Mouse (Mus musculus) CH12.LX (cell line): ENCODE data around the gene Cryzl1. TPM values are rescaled to one million over a fixed set of nuclear protein-coding genes. Genes with fewer than 3 reads are reported as not detected.

Source experiments
- DNase-seq: peaks from one replicate; pipeline ENCODE4 v3.0.0-alpha.2; 2013; ENCODE audit errors: extremely low read depth
- H3K27ac ChIP-seq: 2 replicates; pipeline ENCODE4 v1.5.1; 2012; ENCODE audit warnings: low read depth, mild to moderate bottlenecking, control low read depth, moderate library complexity; ENCODE audit not compliant: insufficient read depth
- H3K27me3 ChIP-seq: replicated peaks from 2 replicates; pipeline ENCODE3; 2012; ENCODE audit warnings: inconsistent platforms
- H3K36me3 ChIP-seq, 2 experiments: replicated peaks in 1 of 2; 2 replicates each; pipeline versions ENCODE3 to v1.6.1; 2012; ENCODE audit warnings: inconsistent platforms in 1 of 2, low read length in 1 of 2, mild to moderate bottlenecking in 1 of 2, mixed read lengths in 1 of 2, moderate library complexity in 1 of 2; ENCODE audit not compliant: control insufficient read depth in 1 of 2, insufficient read depth in 1 of 2
- H3K4me1 ChIP-seq, 2 experiments: 2 replicates each; pipeline ENCODE4 v1.6.1; 2012; ENCODE audit warnings: inconsistent platforms in 1 of 2, moderate library complexity in 1 of 2; ENCODE audit not compliant: insufficient read depth in 2 of 2, control insufficient read depth in 1 of 2
- H3K4me2 ChIP-seq: 2 replicates; pipeline ENCODE4 v1.6.1; 2012; ENCODE audit warnings: low read depth, mild to moderate bottlenecking, control low read depth; ENCODE audit not compliant: poor library complexity, insufficient read depth, severe bottlenecking
- H3K4me3 ChIP-seq, 3 experiments: fragments of 150-350 bp in 1 of 3; sonication (generic) in 1 of 3; replicated peaks in 1 of 3; 2 replicates each; pipeline versions ENCODE3 to v1.5.1; 2011 to 2012; ENCODE audit warnings: low read depth in 2 of 3, low read length in 2 of 3, mild to moderate bottlenecking in 2 of 3, moderate library complexity in 2 of 3, control low read depth in 1 of 3, improper control_type of control experiment in 1 of 3, inconsistent platforms in 1 of 3, mixed read lengths in 1 of 3; ENCODE audit not compliant: poor library complexity in 1 of 3
- H3K79me2 ChIP-seq: replicated peaks from 2 replicates; pipeline ENCODE4 v1.6.1; 2012; ENCODE audit warnings: mild to moderate bottlenecking, moderate library complexity; ENCODE audit not compliant: control insufficient read depth, poor library complexity, insufficient read depth, severe bottlenecking; ENCODE audit errors: extremely low read depth
- H3K9ac ChIP-seq: 2 replicates; pipeline ENCODE4 v1.6.1; 2012; ENCODE audit warnings: low read depth, mild to moderate bottlenecking, control low read depth, moderate library complexity; ENCODE audit not compliant: insufficient read depth
- H3K9me3 ChIP-seq: replicated peaks from 2 replicates; pipeline ENCODE3; 2012; ENCODE audit warnings: low read length, inconsistent platforms, mixed read lengths
- BHLHE40 ChIP-seq: IDR thresholded peaks from 2 replicates; pipeline ENCODE4 v1.6.1; 2011; ENCODE audit warnings: mild to moderate bottlenecking, low read depth, low read length, improper control_type of control experiment
- CHD1 ChIP-seq: IDR thresholded peaks from 2 replicates; pipeline ENCODE4 v1.6.1; 2012; ENCODE audit warnings: low read depth, low read length, improper control_type of control experiment, inconsistent platforms
- CHD2 ChIP-seq: IDR thresholded peaks from 2 replicates; pipeline ENCODE4 v1.6.1; 2011; ENCODE audit warnings: low read length, improper control_type of control experiment
- CTCF ChIP-seq, 2 experiments: IDR thresholded peaks in 1 of 2; conservative IDR thresholded peaks in 1 of 2; 2 replicates each; pipeline ENCODE4 v1.5.1; 2011 to 2012; ENCODE audit warnings: low read depth in 2 of 2, low read length in 2 of 2, improper control_type of control experiment in 1 of 2, inconsistent platforms in 1 of 2, mild to moderate bottlenecking in 1 of 2, moderate library complexity in 1 of 2
- E2F4 ChIP-seq: IDR thresholded peaks from 2 replicates; pipeline ENCODE4 v1.6.1; 2011; ENCODE audit warnings: low read depth, low read length, improper control_type of control experiment; ENCODE audit not compliant: insufficient replicate concordance
- ELF1 ChIP-seq: IDR thresholded peaks from 2 replicates; pipeline ENCODE4 v1.6.1; 2014; ENCODE audit warnings: low read depth, mild to moderate bottlenecking, inconsistent platforms, low read length, improper control_type of control experiment
- EP300 ChIP-seq: IDR thresholded peaks from 2 replicates; pipeline ENCODE4 v1.6.1; 2011; ENCODE audit warnings: low read length, improper control_type of control experiment
- ETS1 ChIP-seq: conservative IDR thresholded peaks from 2 replicates; pipeline ENCODE4 v1.6.1; 2012; ENCODE audit warnings: low read depth, mild to moderate bottlenecking, inconsistent platforms, low read length, improper control_type of control experiment, moderate library complexity
- GABPA ChIP-seq: IDR thresholded peaks from 2 replicates; pipeline ENCODE4 v1.6.1; 2012; ENCODE audit warnings: low read depth, low read length, improper control_type of control experiment, inconsistent platforms; ENCODE audit not compliant: insufficient replicate concordance
- HCFC1 ChIP-seq: IDR thresholded peaks from 2 replicates; pipeline ENCODE4 v1.6.1; 2012; ENCODE audit warnings: low read depth, mild to moderate bottlenecking, inconsistent platforms, low read length, improper control_type of control experiment
- IRF4 ChIP-seq: IDR thresholded peaks from 2 replicates; pipeline ENCODE4 v1.6.1; 2014; ENCODE audit warnings: low read depth, mild to moderate bottlenecking, inconsistent platforms, low read length, improper control_type of control experiment
- JUN ChIP-seq: IDR thresholded peaks from 2 replicates; pipeline ENCODE4 v1.6.1; 2011; ENCODE audit warnings: low read depth, mild to moderate bottlenecking, low read length, improper control_type of control experiment, moderate library complexity; ENCODE audit not compliant: insufficient read depth
- JUND ChIP-seq: conservative IDR thresholded peaks from 2 replicates; pipeline ENCODE4 v1.6.1; 2011; ENCODE audit warnings: low read depth, low read length, improper control_type of control experiment
- KAT2A ChIP-seq: IDR thresholded peaks from 2 replicates; pipeline ENCODE4 v1.6.1; 2012; ENCODE audit warnings: low read length, improper control_type of control experiment, inconsistent platforms; ENCODE audit not compliant: insufficient replicate concordance
- MAFK ChIP-seq: IDR thresholded peaks from 2 replicates; pipeline ENCODE4 v1.6.1; 2011; ENCODE audit warnings: low read length, improper control_type of control experiment; ENCODE audit not compliant: insufficient replicate concordance
- MAX ChIP-seq: IDR thresholded peaks from 2 replicates; pipeline ENCODE4 v1.6.1; 2011; ENCODE audit warnings: low read length, improper control_type of control experiment
- MAZ ChIP-seq: IDR thresholded peaks from 2 replicates; pipeline ENCODE4 v1.6.1; 2012; ENCODE audit warnings: low read depth, mild to moderate bottlenecking, inconsistent platforms, low read length, improper control_type of control experiment, moderate library complexity
- MEF2A ChIP-seq: IDR thresholded peaks from 2 replicates; pipeline ENCODE4 v1.6.1; 2014; ENCODE audit warnings: low read depth, mild to moderate bottlenecking, inconsistent platforms, low read length, improper control_type of control experiment, borderline replicate concordance
- MXI1 ChIP-seq: IDR thresholded peaks from 2 replicates; pipeline ENCODE4 v1.6.1; 2011; ENCODE audit warnings: mild to moderate bottlenecking, low read depth, low read length, improper control_type of control experiment
- MYC ChIP-seq: IDR thresholded peaks from 2 replicates; pipeline ENCODE4 v1.6.1; 2011; ENCODE audit warnings: low read depth, mild to moderate bottlenecking, improper control_type of control experiment, low read length
- NELFE ChIP-seq: IDR thresholded peaks from 2 replicates; pipeline ENCODE4 v1.6.1; 2011; ENCODE audit warnings: low read depth, low read length, improper control_type of control experiment
- NRF1 ChIP-seq: IDR thresholded peaks from 2 replicates; pipeline ENCODE4 v1.6.1; 2014; ENCODE audit warnings: low read depth, mild to moderate bottlenecking, inconsistent platforms, low read length, improper control_type of control experiment, moderate library complexity
- PAX5 ChIP-seq: IDR thresholded peaks from 2 replicates; pipeline ENCODE4 v1.6.1; 2012; ENCODE audit warnings: low read length, inconsistent platforms, mixed read lengths
- POLR2A ChIP-seq: IDR thresholded peaks from 2 replicates; pipeline ENCODE4 v1.6.1; 2011; ENCODE audit warnings: low read depth, mild to moderate bottlenecking, improper control_type of control experiment, low read length
- POLR2AphosphoS2 ChIP-seq: IDR thresholded peaks from 2 replicates; pipeline ENCODE4 v1.6.1; 2011; ENCODE audit warnings: low read depth, low read length, improper control_type of control experiment
- RAD21 ChIP-seq: IDR thresholded peaks from 2 replicates; pipeline ENCODE4 v1.6.1; 2011; ENCODE audit warnings: low read depth, mild to moderate bottlenecking, low read length, improper control_type of control experiment, moderate library complexity
- RCOR1 ChIP-seq: conservative IDR thresholded peaks from 2 replicates; pipeline ENCODE4 v1.6.1; 2012; ENCODE audit warnings: low read depth, mild to moderate bottlenecking, inconsistent platforms, low read length, improper control_type of control experiment
- SIN3A ChIP-seq: IDR thresholded peaks from 2 replicates; pipeline ENCODE4 v1.6.1; 2012; ENCODE audit warnings: low read length, improper control_type of control experiment, inconsistent platforms
- SMC3 ChIP-seq: IDR thresholded peaks from 2 replicates; pipeline ENCODE4 v1.6.1; 2011; ENCODE audit warnings: low read depth, low read length, improper control_type of control experiment
- TBP ChIP-seq: conservative IDR thresholded peaks from 2 replicates; pipeline ENCODE4 v1.6.1; 2011; ENCODE audit warnings: low read depth, low read length, improper control_type of control experiment
- TCF12 ChIP-seq: IDR thresholded peaks from 2 replicates; pipeline ENCODE4 v1.6.1; 2014; ENCODE audit warnings: low read depth, mild to moderate bottlenecking, inconsistent platforms, low read length, improper control_type of control experiment
- UBTF ChIP-seq: IDR thresholded peaks from 2 replicates; pipeline ENCODE4 v1.6.1; 2012; ENCODE audit warnings: low read depth, mild to moderate bottlenecking, inconsistent platforms, low read length, improper control_type of control experiment, moderate library complexity
- USF1 ChIP-seq: IDR thresholded peaks from 2 replicates; pipeline ENCODE4 v1.6.1; 2014; ENCODE audit warnings: low read depth, mild to moderate bottlenecking, inconsistent platforms, low read length, improper control_type of control experiment
- USF2 ChIP-seq: conservative IDR thresholded peaks from 2 replicates; pipeline ENCODE4 v1.6.1; 2011; ENCODE audit warnings: low read depth, low read length, improper control_type of control experiment
- ZC3H11A ChIP-seq: IDR thresholded peaks from 2 replicates; pipeline ENCODE4 v1.6.1; 2012; ENCODE audit warnings: low read depth, mild to moderate bottlenecking, inconsistent platforms, low read length, improper control_type of control experiment
- ZKSCAN1 ChIP-seq: IDR thresholded peaks from 2 replicates; pipeline ENCODE4 v1.6.1; 2012; ENCODE audit warnings: low read depth, inconsistent platforms, low read length, improper control_type of control experiment, borderline replicate concordance
- ZMIZ1 ChIP-seq: IDR thresholded peaks from 2 replicates; pipeline ENCODE4 v1.6.1; 2012; ENCODE audit warnings: low read depth, mild to moderate bottlenecking, inconsistent platforms, low read length, improper control_type of control experiment
- ZNF384 ChIP-seq: IDR thresholded peaks from 2 replicates; pipeline ENCODE4 v1.6.1; 2012; ENCODE audit warnings: low read depth, low read length, improper control_type of control experiment, inconsistent platforms
- dilution Hi-C: fragments of 300-500 bp; cut with MboI; formaldehyde crosslinking; loops from 2 replicates; pipeline ENCODE4 v1.14.3; 2020; ENCODE audit warnings: low sequenced_read_pairs; ENCODE audit not compliant: extremely low pct_unique_long_range_greater_than_20kb, extremely low pct_ligation_motif_present
- in situ Hi-C: fragments of 300-500 bp; cut with MboI; formaldehyde crosslinking; loops from 3 replicates; pipeline ENCODE4 v1.14.3; 2019; ENCODE audit warnings: low sequenced_read_pairs, low pct_ligation_motif_present, low pct_unique_long_range_greater_than_20kb, mixed read lengths
- polyA plus RNA-seq: library from polyadenylated mRNA; unstranded; fragments of >175 nt; gene quantifications from 2 replicates; pipeline ENCODE4 v1.2.1, GENCODE M21; 2012; ENCODE audit warnings: low read depth; ENCODE audit not compliant: insufficient read length
- total RNA-seq, 2 experiments: library from RNA; depleted of rRNA; stranded (reverse); fragments of 300-350 nt in 1 of 2; fragments of >200 nt in 1 of 2; gene quantifications; 2 replicates each; pipeline ENCODE4 v1.2.3; 2012 to 2014

The Cryzl1 gene
- total and polyA plus RNA-seq, 3 experiments: 105 to 115 (median 111) TPM

GRCm38 (mm10) chr16:91688619-91689334, 40.0 kb downstream of the Cryzl1 start, which contains the start of gene Donson:
Donson (minus strand) TSS chr16:91688770.
- Histone ChIP-seq H3K4me2 (peak within 1 kb of the TSS; percentile 100), H3K79me2 (peaks cover 33% of the 10 kb centered on the region), H3K4me1 (peaks cover 10 to 54% of the 10 kb centered on the region in 2 experiments), H3K27me3 (no peaks in the 10 kb centered on the region), H3K4me3 (peak within 1 kb of the TSS; percentile 59 to 97 (median 87)), H3K9me3 (no peaks in the 10 kb centered on the region), H3K9ac (peak within 1 kb of the TSS; percentile 84), H3K27ac (peak within 1 kb of the TSS; percentile 93), H3K36me3 (peaks cover 36 to 57% of the 10 kb centered on the region in 2 experiments)
- in situ Hi-C loops (no loop called here), dilution Hi-C loops (no loop called here)
- DNase-seq: peak; percentile 94
- TF ChIP-seq KAT2A (0 out of 2 replicates have a peak, but pooled peaks have one; percentile 51), SMC3 (no peak; the same call in 1 of the 2 replicates), PAX5 (no peak), MYC (0 out of 2 replicates have a peak, but pooled peaks have one; percentile 63), E2F4 (no peak), USF1 (no peak), POLR2AphosphoS2 (peak; percentile 91), HCFC1 (peak; percentile 55; the same call in 1 of the 2 replicates), MEF2A (peak; percentile 21; the same call in 1 of the 2 replicates), CHD2 (peak; percentile 31; the same call in 1 of the 2 replicates), ZNF384 (no peak), POLR2A (peak; percentile 91), RAD21 (no peak), MXI1 (peak; percentile 78), MAX (peak; percentile 74), MAZ (peak; percentile 55; the same call in 1 of the 2 replicates), NRF1 (peak; percentile 86), ZMIZ1 (peak; percentile 90; the same call in 1 of the 2 replicates), ETS1 (0 out of 2 replicates have a peak, but pooled peaks have one; percentile 20), NELFE (peak; percentile 86; the same call in 1 of the 2 replicates), IRF4 (peak; percentile 52), BHLHE40 (peak; percentile 56; the same call in 1 of the 2 replicates), ZKSCAN1 (no peak), UBTF (peak; percentile 50; the same call in 1 of the 2 replicates), TCF12 (peak; percentile 71; the same call in 1 of the 2 replicates), ELF1 (peak; percentile 92), GABPA (no peak), RCOR1 (peak; percentile 43), ZC3H11A (no peak), JUN (no peak), MAFK (no peak), EP300 (no peak), SIN3A (peak; percentile 32; the same call in 1 of the 2 replicates), USF2 (no peak), JUND (no peak), TBP (0 out of 2 replicates have a peak, but pooled peaks have one; percentile 18), CTCF (conservative IDR thresholded peaks at IDR 0.05 in 1 of 2, IDR thresholded peaks at IDR 0.05 in 1 of 2; ENCODE audit: low read depth in 2 of 2, low read length in 2 of 2) (no peak; a peak in 1 of 4 replicates), CHD1 (no peak; the same call in 1 of the 2 replicates)
